Mouse (Mus musculus) cerebellum, postnatal 25 days (tissue): ENCODE measurements at regions not wholly inside any gene's neighbourhood (a gene's known extent, or its start where the extent isn't known, plus 50 kb on each side); places are given as distances from the start of the nearest gene placed in this dataset.
A peak's percentile ranks its signal among the peaks of the same experiment; 100 is the strongest.

ENCODE experiments used
- DNase-seq, 2 experiments: peaks; one replicate each; pipeline ENCODE4 v3.0.0; 2021; ENCODE audit warnings: mixed read lengths in 2 of 2

DNA sequence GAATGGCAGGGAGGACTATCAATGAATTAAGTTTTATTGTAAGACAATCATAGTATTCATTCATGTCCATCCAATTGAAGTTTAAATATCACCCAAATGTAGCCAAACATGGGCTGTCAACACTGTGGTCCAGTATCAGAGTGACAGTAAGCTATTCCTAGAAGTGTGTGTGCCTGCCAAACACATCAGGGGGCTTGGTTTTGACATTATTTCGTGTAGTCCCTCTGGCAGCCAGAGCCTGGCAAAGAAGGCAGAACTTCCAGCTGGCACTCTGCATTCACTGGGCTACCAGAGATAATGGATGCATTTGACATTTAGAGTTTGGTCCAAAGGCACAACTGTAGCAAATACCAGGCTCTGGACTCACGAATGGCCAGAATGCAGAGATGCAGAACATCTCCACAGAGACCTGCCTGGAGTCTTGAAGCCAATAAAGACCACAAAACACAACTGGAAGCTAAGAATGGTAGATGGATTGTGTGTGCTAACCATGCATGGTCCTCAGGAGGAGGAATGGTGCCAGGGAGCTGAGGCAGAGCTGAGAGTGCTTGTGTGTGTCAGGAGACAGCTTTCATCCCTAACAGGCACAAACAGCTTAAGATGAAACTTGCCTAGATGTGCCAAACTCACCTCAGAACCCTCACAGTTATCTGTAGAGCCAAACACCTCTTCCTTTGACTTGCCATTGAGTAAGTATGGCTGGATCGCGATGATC, 210.9 kb downstream of the Lrig3 start:
- DNase-seq: peak; percentile 29 to 57

DNA sequence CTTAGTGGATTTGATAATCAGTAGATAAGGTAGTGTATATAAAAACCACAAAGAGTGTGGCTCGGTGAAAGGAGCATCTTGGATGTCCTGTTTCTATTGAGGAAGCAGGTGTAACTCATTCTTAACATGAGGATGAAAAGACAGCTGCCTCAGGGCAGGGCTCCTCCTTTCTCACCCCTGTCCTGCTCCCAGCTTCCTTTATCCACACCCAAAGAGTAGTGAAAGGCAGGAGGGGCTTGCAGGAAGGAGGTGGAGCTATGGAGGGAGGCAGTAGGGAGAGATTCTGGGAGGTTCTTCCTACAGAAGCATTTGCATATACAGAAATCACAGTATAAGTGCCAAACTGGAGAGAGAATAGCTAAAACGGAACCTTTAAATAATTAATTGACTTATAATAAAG, 216.4 kb downstream of the Lrig3 start:
- DNase-seq: no peak

DNA sequence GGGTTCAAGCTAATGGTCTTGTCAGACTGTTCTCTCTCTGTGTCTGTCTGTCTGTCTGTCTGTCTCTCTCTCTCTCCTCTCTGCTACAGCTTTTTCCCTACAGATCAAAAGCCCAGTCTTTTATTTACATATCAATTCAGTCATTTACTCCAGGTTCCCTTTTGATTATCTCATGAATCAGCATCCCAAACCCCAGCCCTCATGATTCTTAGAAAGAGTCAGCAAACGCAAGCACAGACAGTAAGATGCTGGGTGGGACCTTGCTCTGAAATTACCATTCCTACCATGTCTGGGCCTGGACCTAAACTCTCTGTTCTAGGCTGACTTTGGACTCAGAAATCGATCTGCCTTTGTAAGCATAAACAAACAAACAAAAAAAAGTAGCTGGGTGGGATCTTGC, 218.0 kb downstream of the Lrig3 start:
- DNase-seq: no peak

DNA sequence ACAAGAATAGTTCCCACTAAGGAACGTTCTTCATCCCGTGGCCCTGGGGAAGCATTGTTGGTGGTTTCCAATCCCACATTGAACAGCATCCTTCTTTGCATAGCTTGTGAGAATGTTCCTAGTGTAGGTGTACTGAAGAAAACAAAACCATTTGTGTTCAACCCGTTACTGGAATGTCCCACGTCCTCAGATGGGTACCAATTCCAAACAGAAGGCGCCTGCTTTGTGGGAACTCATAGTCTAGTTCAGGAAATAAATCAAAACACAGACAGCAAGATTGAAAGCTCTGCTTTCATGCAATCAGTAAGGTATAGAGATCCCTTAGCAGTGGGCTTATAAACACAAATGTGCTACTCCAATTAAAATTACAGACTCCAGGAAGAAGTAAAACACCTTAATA, 219.4 kb downstream of the Lrig3 start:
- DNase-seq: no peak

DNA sequence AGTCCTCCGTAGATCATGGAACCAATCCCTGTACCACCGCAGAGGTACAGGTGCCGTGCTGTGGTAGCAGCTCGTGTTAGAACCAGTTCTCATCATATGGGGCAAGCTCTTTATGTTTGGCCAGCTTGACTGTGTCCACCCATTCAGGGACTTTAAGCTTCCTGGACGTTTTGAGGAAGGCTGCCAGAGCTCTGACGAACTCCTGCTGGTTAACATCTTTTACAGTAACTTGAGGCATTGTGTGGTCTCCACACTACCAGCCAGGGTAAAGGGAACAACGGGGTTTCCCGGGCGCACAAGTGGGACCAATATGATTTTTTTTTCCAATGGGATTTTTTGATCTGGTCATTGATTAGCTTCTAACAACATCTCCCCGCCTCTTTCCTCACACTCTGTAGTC, 220.1 kb downstream of the Lrig3 start:
- no peak for DNase-seq

DNA sequence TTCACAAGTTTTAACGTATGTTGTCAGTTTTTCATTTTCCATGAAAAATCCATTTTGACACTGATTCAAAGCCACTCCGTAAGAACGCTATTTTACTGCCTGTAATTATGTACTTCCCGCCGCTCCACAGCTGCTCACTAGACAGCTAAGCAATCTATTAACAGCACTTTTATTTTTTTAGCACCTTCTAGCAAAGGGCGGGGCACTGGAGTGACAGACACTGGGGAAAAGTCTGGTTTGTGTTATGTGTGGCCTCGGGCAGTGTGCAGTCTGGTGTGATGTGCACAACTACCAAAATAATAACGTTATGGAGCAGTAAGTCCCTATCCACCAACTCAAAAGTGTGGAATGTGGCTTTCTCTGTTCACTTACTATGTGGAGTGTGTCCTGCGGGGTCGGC, 223.0 kb downstream of the Lrig3 start:
- no peak for DNase-seq
